In the genomic region with DNA sequence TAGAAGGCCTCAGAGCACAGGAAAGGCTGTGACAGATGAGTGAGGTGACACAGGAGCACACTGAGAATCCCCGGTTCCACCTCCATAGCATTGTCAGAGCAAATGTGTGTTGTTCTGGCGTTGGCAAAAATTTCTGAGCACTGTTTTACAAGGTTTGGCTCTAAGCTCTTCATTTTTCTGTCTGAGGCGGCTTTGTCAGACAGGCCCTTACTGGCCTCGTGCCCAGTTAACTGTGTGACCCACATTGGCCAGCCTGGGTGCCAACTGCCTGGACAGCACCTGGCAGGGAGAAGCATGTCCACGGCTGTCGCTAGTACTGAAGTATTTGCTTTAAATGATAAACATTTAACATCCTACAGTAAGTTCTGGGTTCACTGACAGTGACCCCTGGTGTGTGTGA, we compare ENCODE assay signal across 7 mouse cellular contexts. TPM values are rescaled to one million over a fixed set of nuclear protein-coding genes. Genes with fewer than 3 reads are reported as not detected.
DNase-seq lines count a peak whose midpoint lies in the region; ATAC-seq lines count a peak whose summit lies in the region.

No protein-coding gene starts in this region.

- H3K9ac ChIP-seq in neural tube, embryonic 13.5 days, result no peak overlapping the region
- no peak overlapping the region for H3K9ac ChIP-seq in lung, embryonic 16.5 days (ENCODE audit: low read length)

- H3K4me2 ChIP-seq in neural tube, embryonic 13.5 days, result no peak overlapping the region
- no peak overlapping the region for H3K4me2 ChIP-seq in lung, embryonic 16.5 days (ENCODE audit: low read depth, low read length)

- H3K4me1 ChIP-seq in neural tube, embryonic 13.5 days (replicated peaks), result peaks cover 39% of the 10 kb centered on the region
- H3K4me1 ChIP-seq in lung, embryonic 16.5 days (replicated peaks; ENCODE audit: control insufficient read depth, insufficient read depth, low read length), result peaks cover 36% of the 10 kb centered on the region

- ATAC-seq in neural tube, embryonic 13.5 days (ENCODE audit: low read depth), result no peak; the same call in 1 of the 2 replicates
- ATAC-seq in lung, embryonic 16.5 days (ENCODE audit: low read depth), result no peak

- 0 out of 2 replicates have a peak overlapping the region, but pooled peaks have one; percentile 23 for H3K27ac ChIP-seq in neural tube, embryonic 13.5 days (replicated peaks)
- peak overlapping the region; percentile 60 for H3K27ac ChIP-seq in lung, embryonic 16.5 days (ENCODE audit: low read length)

- no peaks in the 10 kb centered on the region for H3K27me3 ChIP-seq in neural tube, embryonic 13.5 days
- no peaks in the 10 kb centered on the region for H3K27me3 ChIP-seq in lung, embryonic 16.5 days (ENCODE audit: control insufficient read depth, insufficient read depth, low read depth, low read length)

- no peaks in the 10 kb centered on the region for H3K9me3 ChIP-seq in neural tube, embryonic 13.5 days
- no peaks in the 10 kb centered on the region for H3K9me3 ChIP-seq in lung, embryonic 16.5 days (ENCODE audit: control insufficient read depth, low read length)

- 74% methylated on average over 6 of the region's 6 CpGs for WGBS in neural tube, embryonic 13.5 days
- WGBS in lung, embryonic 16.5 days, result 23% methylated on average over 6 of the region's 6 CpGs

- no peaks in the 10 kb centered on the region for H3K36me3 ChIP-seq in neural tube, embryonic 13.5 days
- H3K36me3 ChIP-seq in lung, embryonic 16.5 days (ENCODE audit: control insufficient read depth, insufficient read depth, low read length), result no peaks in the 10 kb centered on the region

- H3K4me3 ChIP-seq in neural tube, embryonic 13.5 days, result no peak overlapping the region
- H3K4me3 ChIP-seq in lung, embryonic 16.5 days (ENCODE audit: low read length), result no peak overlapping the region

- no peak for DNase-seq in neural tube, embryonic 10.5 days (ENCODE audit: extremely low spot score, low spot score)
- DNase-seq in brain, adult 2 months (ENCODE audit: low read depth, low spot score), result peak; percentile 95
- peak; percentile 62 for DNase-seq in gastrocnemius, postnatal 10 days
- no peak for DNase-seq in spleen, postnatal 14 days (ENCODE audit: low spot score in 2 of 2)
- DNase-seq in thymus, postnatal 10 days (ENCODE audit: low spot score in 2 of 2), result no peak

RNA-seq across cellular contexts. Expression of a gene that starts 35.4 kb away (rescaled TPM):
- polyA plus RNA-seq in neural tube, embryonic 13.5 days (2015; fragmentation: Nextera tagmentation; extraction: Ambion mirVana), result 9.8 and 10.1 TPM in 2 replicates
- total RNA-seq in gastrocnemius, postnatal 10 days (2021), result 10 to 100 TPM in 1 of 2 experiments, 1 to 10 TPM in 1; 9.4 to 11.4 TPM
- polyA plus RNA-seq in lung, embryonic 16.5 days (2015; fragmentation: Nextera tagmentation; extraction: Ambion mirVana), result 12.6 and 13.5 TPM in 2 replicates

Comparison
In these comparisons a context has a peak if more than half of its experiments do, and no peak if none do; other contexts are left out.
1. DNase-seq: peak in brain, adult 2 months (single experiment) and gastrocnemius, postnatal 10 days (single experiment); none in neural tube, embryonic 10.5 days (single experiment), spleen, postnatal 14 days (0 of 2) and thymus, postnatal 10 days (0 of 2).